In genomic region chr10:53379709-53380106, GRCm38 (mm10) we compare ENCODE assay signal across 8 mouse cellular contexts. TPM values are rescaled to one million over a fixed set of nuclear protein-coding genes. Genes with fewer than 3 reads are reported as not detected.
DNase-seq lines count a peak whose midpoint lies in the region; ATAC-seq and TF ChIP-seq lines count a peak whose summit lies in the region.

Gene Cep85l (minus strand): TSS chr10:53379947.

- TF ChIP-seq CTCF in CH12.LX (conservative IDR thresholded peaks at IDR 0.05 in 1 of 2, IDR thresholded peaks at IDR 0.05 in 1 of 2; ENCODE audit: low read depth in 2 of 2, low read length in 2 of 2) = no peak

- H3K79me2 ChIP-seq in CH12.LX (replicated peaks; ENCODE audit: control insufficient read depth, extremely low read depth, insufficient read depth, poor library complexity, severe bottlenecking) = peaks cover 13% of the 10 kb centered on the region

- in situ Hi-C loops in CH12.LX (cut with MboI; ENCODE audit: low pct_ligation_motif_present, low pct_unique_long_range_greater_than_20kb, low sequenced_read_pairs) = no loop called here

- no peaks in the 10 kb centered on the region for H3K9me3 ChIP-seq in CH12.LX (replicated peaks; ENCODE audit: low read length)
- H3K9me3 ChIP-seq in forebrain, embryonic 10.5 days = no peaks in the 10 kb centered on the region
- H3K9me3 ChIP-seq in heart, embryonic 15.5 days (replicated peaks) = no peaks in the 10 kb centered on the region
- no peaks in the 10 kb centered on the region for H3K9me3 ChIP-seq in liver, embryonic 13.5 days (replicated peaks)
- no peaks in the 10 kb centered on the region for H3K9me3 ChIP-seq in stomach, embryonic 15.5 days

- WGBS in forebrain, embryonic 10.5 days = 0% methylated on average over 31 of the region's 31 CpGs
- WGBS in heart, embryonic 15.5 days = under 1% methylated on average over 23 of the region's 31 CpGs
- WGBS in liver, embryonic 13.5 days (ENCODE audit: insufficient replicate concordance) = under 1% methylated on average over 31 of the region's 31 CpGs
- under 1% methylated on average over 31 of the region's 31 CpGs for WGBS in stomach, embryonic 15.5 days

- H3K36me3 ChIP-seq in CH12.LX (replicated peaks in 1 of 2; ENCODE audit: control insufficient read depth in 1 of 2, insufficient read depth in 1 of 2, low read length in 1 of 2) = peaks cover 0 to 5% of the 10 kb centered on the region in 2 experiments
- 0 out of 2 replicates have a peak, but pooled peaks cover 2% of the 10 kb centered on the region for H3K36me3 ChIP-seq in forebrain, embryonic 10.5 days (replicated peaks)
- no peaks in the 10 kb centered on the region for H3K36me3 ChIP-seq in heart, embryonic 15.5 days
- no peaks in the 10 kb centered on the region for H3K36me3 ChIP-seq in liver, embryonic 13.5 days
- H3K36me3 ChIP-seq in stomach, embryonic 15.5 days = no peaks in the 10 kb centered on the region

- dilution Hi-C loops in CH12.LX (cut with MboI; ENCODE audit: extremely low pct_ligation_motif_present, extremely low pct_unique_long_range_greater_than_20kb, low sequenced_read_pairs) = no loop called here

- peak; percentile 78 for TF ChIP-seq POLR2A in CH12.LX (IDR thresholded peaks at IDR 0.05; ENCODE audit: low read depth, low read length)

- peak; percentile 98 for ATAC-seq in heart, embryonic 15.5 days (replicated peaks; ENCODE audit: insufficient number of reproducible peaks, insufficient read depth, low FRiP score, low read depth)
- peak; percentile 98 for ATAC-seq in liver, embryonic 13.5 days (ENCODE audit: low read depth)
- peak; percentile 99 for ATAC-seq in stomach, embryonic 15.5 days (ENCODE audit: insufficient read depth, low FRiP score, low read depth)

- peak within 1 kb of the TSS; percentile 76 for H3K9ac ChIP-seq in CH12.LX (ENCODE audit: insufficient read depth, low read depth)
- H3K9ac ChIP-seq in heart, embryonic 15.5 days = peak within 1 kb of the TSS; percentile 98
- H3K9ac ChIP-seq in liver, embryonic 13.5 days = peak within 1 kb of the TSS; percentile 89
- H3K9ac ChIP-seq in stomach, embryonic 15.5 days = peak within 1 kb of the TSS; percentile 90

- H3K4me2 ChIP-seq in CH12.LX (ENCODE audit: insufficient read depth, low read depth, poor library complexity, severe bottlenecking) = peak within 1 kb of the TSS; percentile 95
- peak within 1 kb of the TSS; percentile 72 for H3K4me2 ChIP-seq in heart, embryonic 15.5 days
- H3K4me2 ChIP-seq in liver, embryonic 13.5 days = peak within 1 kb of the TSS; percentile 94
- H3K4me2 ChIP-seq in stomach, embryonic 15.5 days = peak within 1 kb of the TSS; percentile 64

- H3K27ac ChIP-seq in CH12.LX (ENCODE audit: insufficient read depth, low read depth) = peak within 1 kb of the TSS; percentile 68
- H3K27ac ChIP-seq in forebrain, embryonic 10.5 days = peak within 1 kb of the TSS; percentile 96
- peak within 1 kb of the TSS; percentile 98 for H3K27ac ChIP-seq in heart, embryonic 15.5 days
- peak within 1 kb of the TSS; percentile 84 for H3K27ac ChIP-seq in liver, embryonic 13.5 days
- H3K27ac ChIP-seq in stomach, embryonic 15.5 days = peak within 1 kb of the TSS; percentile 98

- TF ChIP-seq EP300 in CH12.LX (IDR thresholded peaks at IDR 0.05; ENCODE audit: low read length) = no peak

- no peaks in the 10 kb centered on the region for H3K27me3 ChIP-seq in CH12.LX (replicated peaks)
- no peaks in the 10 kb centered on the region for H3K27me3 ChIP-seq in forebrain, embryonic 10.5 days (ENCODE audit: poor library complexity, severe bottlenecking)
- H3K27me3 ChIP-seq in heart, embryonic 15.5 days = no peaks in the 10 kb centered on the region
- H3K27me3 ChIP-seq in liver, embryonic 13.5 days = no peaks in the 10 kb centered on the region
- no peaks in the 10 kb centered on the region for H3K27me3 ChIP-seq in stomach, embryonic 15.5 days (replicated peaks)

- H3K4me3 ChIP-seq in CH12.LX (replicated peaks in 1 of 3; ENCODE audit: low read depth in 2 of 3, low read length in 2 of 3, poor library complexity in 1 of 3) = peak within 1 kb of the TSS; percentile 49 to 82 (median 72)
- H3K4me3 ChIP-seq in forebrain, embryonic 10.5 days = peak within 1 kb of the TSS; percentile 75
- peak within 1 kb of the TSS; percentile 79 for H3K4me3 ChIP-seq in heart, embryonic 15.5 days
- peak within 1 kb of the TSS; percentile 86 for H3K4me3 ChIP-seq in liver, embryonic 13.5 days (replicated peaks)
- peak within 1 kb of the TSS; percentile 76 for H3K4me3 ChIP-seq in stomach, embryonic 15.5 days (replicated peaks)

- no peak for TF ChIP-seq RAD21 in CH12.LX (IDR thresholded peaks at IDR 0.05; ENCODE audit: low read depth, low read length)

- H3K4me1 ChIP-seq in CH12.LX (ENCODE audit: control insufficient read depth in 1 of 2, insufficient read depth in 2 of 2) = peaks cover 5 to 32% of the 10 kb centered on the region in 2 experiments; a peak in 2 of 4 replicates
- peaks cover 26% of the 10 kb centered on the region for H3K4me1 ChIP-seq in forebrain, embryonic 10.5 days
- peaks cover 22% of the 10 kb centered on the region for H3K4me1 ChIP-seq in heart, embryonic 15.5 days (replicated peaks)
- peaks cover 33% of the 10 kb centered on the region for H3K4me1 ChIP-seq in liver, embryonic 13.5 days (replicated peaks)
- H3K4me1 ChIP-seq in stomach, embryonic 15.5 days = 0 out of 2 replicates have a peak, but pooled peaks cover 6% of the 10 kb centered on the region

- peak; percentile 84 for DNase-seq in CH12.LX (ENCODE audit: extremely low read depth)
- peak; percentile 71 for DNase-seq in c-Kit-positive CD71-negative TER-119-negative erythroid progenitor cells, embryonic 14.5 days (ENCODE audit: low read depth)
- peak; percentile 91 for DNase-seq in forebrain, embryonic 10.5 days (ENCODE audit: extremely low spot score, low spot score)
- peak; percentile 88 to 94 for DNase-seq in kidney, postnatal 25 days
- peak; percentile 84 for DNase-seq in liver, embryonic 13.5 days
- DNase-seq in natural killer cell, adult 2 months (ENCODE audit: low spot score in 2 of 2) = peak; percentile 50 to 74

TF ChIP-seq in CH12.LX, 34 proteins besides CTCF, POLR2A, EP300 and RAD21:
- peak; percentile 46 for TF ChIP-seq TCF12 (IDR thresholded peaks at IDR 0.05; ENCODE audit: low read depth, low read length)
- TF ChIP-seq PAX5 (IDR thresholded peaks at IDR 0.05; ENCODE audit: low read length) = no peak
- TF ChIP-seq ETS1 (conservative IDR thresholded peaks at IDR 0.05; ENCODE audit: low read depth, low read length) = no peak
- peak; percentile 66; the same call in 1 of the 2 replicates for TF ChIP-seq MAZ (IDR thresholded peaks at IDR 0.05; ENCODE audit: low read depth, low read length)
- TF ChIP-seq MAX (IDR thresholded peaks at IDR 0.05; ENCODE audit: low read length) = 0 out of 2 replicates have a peak, but pooled peaks have one; percentile 36
- peak; percentile 64; the same call in 1 of the 2 replicates for TF ChIP-seq MXI1 (IDR thresholded peaks at IDR 0.05; ENCODE audit: low read depth, low read length)
- peak; percentile 66 for TF ChIP-seq ZMIZ1 (IDR thresholded peaks at IDR 0.05; ENCODE audit: low read depth, low read length)
- peak; percentile 78 for TF ChIP-seq NELFE (IDR thresholded peaks at IDR 0.05; ENCODE audit: low read depth, low read length)
- TF ChIP-seq SIN3A (IDR thresholded peaks at IDR 0.05; ENCODE audit: low read length) = peak; percentile 16; the same call in 1 of the 2 replicates
- peak; percentile 21; the same call in 1 of the 2 replicates for TF ChIP-seq UBTF (IDR thresholded peaks at IDR 0.05; ENCODE audit: low read depth, low read length)

RNA-seq across cellular contexts. Expression of gene Cep85l, which starts in this region (rescaled TPM):
- total RNA-seq in CH12.LX (2012; rRNA removed) = 4.3 and 5.7 TPM in 2 replicates
- total RNA-seq in CH12.LX (2014; rRNA removed) = 4.2 and 4.3 TPM in 2 replicates
- 4.4 and 5.0 TPM in 2 replicates for polyA plus RNA-seq in CH12.LX (2012; ENCODE audit: insufficient read length, low read depth)
- polyA plus RNA-seq in forebrain, embryonic 10.5 days (2016; fragmentation: Nextera tagmentation; extraction: Ambion mirVana) = 3.0 and 3.7 TPM in 2 replicates
- 5.1 TPM in 2 replicates for polyA plus RNA-seq in heart, embryonic 15.5 days (2015; fragmentation: Nextera tagmentation; extraction: Ambion mirVana)
- polyA plus RNA-seq in liver, embryonic 13.5 days (2015; fragmentation: Nextera tagmentation; extraction: Ambion mirVana) = 1.1 and 1.3 TPM in 2 replicates
- 4.8 and 5.1 TPM in 2 replicates for polyA plus RNA-seq in stomach, embryonic 15.5 days (2015; fragmentation: Nextera tagmentation; extraction: Ambion mirVana)

Comparison
In these comparisons a context has a peak if more than half of its experiments do, and no peak if none do; other contexts are left out.
1. Peak in every context shown above with its lines: DNase-seq, ATAC-seq, H3K4me3 ChIP-seq and H3K27ac ChIP-seq.